Mouse (Mus musculus) cortical plate, adult 2 months (tissue): ENCODE data around the gene Shld1.

Experiments
- CTCF ChIP-seq: fragments of 200-500 bp; IDR thresholded peaks from 2 replicates; pipeline ENCODE4 v1.5.1; 2011; ENCODE audit warnings: mild to moderate bottlenecking, control low read depth, low read length; ENCODE audit not compliant: insufficient read depth; ENCODE audit errors: extremely low read depth
- POLR2A ChIP-seq: fragments of 200-500 bp; IDR thresholded peaks from 2 replicates; pipeline ENCODE4 v1.6.1; 2011; ENCODE audit warnings: mild to moderate bottlenecking, low read length, control low read depth; ENCODE audit not compliant: insufficient read depth; ENCODE audit errors: extremely low read depth

DNA sequence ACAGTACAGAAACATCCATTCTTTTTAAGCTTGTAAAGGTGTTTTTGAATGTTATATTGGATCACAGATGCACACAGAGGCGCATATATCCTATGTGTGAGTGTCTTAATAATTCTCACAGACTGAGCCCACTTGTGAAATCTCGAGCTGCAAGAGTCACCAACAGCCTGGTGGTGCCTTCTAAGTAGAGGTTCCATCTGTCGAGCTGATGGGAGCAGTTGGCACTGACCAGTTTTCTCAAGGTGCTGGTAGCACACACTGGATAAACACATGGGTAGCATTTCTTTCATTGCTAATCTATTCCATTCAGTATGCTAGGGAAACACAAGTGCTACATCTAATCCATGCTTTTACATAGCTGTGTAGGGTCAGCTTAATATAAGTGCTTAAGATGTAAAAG lies 66.4 kb downstream of the Shld1 start:
- TF ChIP-seq CTCF (no peak), POLR2A (no peak)
